Mouse (Mus musculus) lung, postnatal 0 days (tissue): ENCODE results near the gene Adgrl1.

ENCODE experiments used
- CTCF ChIP-seq: IDR thresholded peaks from 2 replicates; pipeline ENCODE4 v1.5.1; 2016; ENCODE audit warnings: antibody characterized with exemption, mild to moderate bottlenecking
- EP300 ChIP-seq: IDR thresholded peaks from 2 replicates; pipeline ENCODE4 v1.6.1; 2016; ENCODE audit warnings: antibody characterized with exemption, mild to moderate bottlenecking, control low read depth

DNA sequence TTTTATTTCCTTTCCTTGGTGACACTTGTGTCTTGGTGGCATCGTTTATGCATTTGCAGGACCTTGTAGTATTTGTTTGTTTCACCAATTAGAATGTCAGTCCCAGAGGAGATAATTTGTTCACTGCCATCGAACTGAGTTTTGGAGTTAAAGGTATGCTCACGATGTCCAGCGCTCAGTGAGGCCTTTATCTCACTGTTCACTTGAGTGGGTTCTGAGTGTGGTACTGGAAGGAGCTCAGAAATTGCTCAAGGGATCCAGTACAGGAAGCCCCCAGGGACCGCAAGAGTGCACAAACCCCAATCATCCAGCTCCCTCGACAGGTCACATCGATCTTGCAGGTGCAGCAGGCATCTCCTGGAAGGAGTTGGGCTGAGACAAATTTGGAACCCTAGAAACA, 3.4 kb upstream of the Adgrl1 start:
- TF ChIP-seq CTCF (no peak), EP300 (no peak)
